Mouse (Mus musculus): ENCODE measurements around the gene Gm10719. TPM values are rescaled to one million over a fixed set of nuclear protein-coding genes. Genes with fewer than 3 reads are reported as not detected.
"Not testable (repeated sequence)": the region's sequence is repeated elsewhere in the genome, so short reads cannot be mapped to it uniquely, and the experiment has no call there.

Gm10719 gene
- polyA plus RNA-seq, 1 experiment from 2014 or later: not detected

- 73% methylated on average over 9 of the region's 9 CpGs for WGBS
- not testable (repeated sequence) for H3K27ac ChIP-seq (replicated peaks; ENCODE audit: low read depth, low read length); H3K4me1 ChIP-seq (ENCODE audit: control insufficient read depth, insufficient read depth, low read length); H3K36me3 ChIP-seq (replicated peaks; ENCODE audit: control insufficient read depth, insufficient read depth, low read depth, low read length); H3K4me2 ChIP-seq (ENCODE audit: low read depth, low read length); H3K4me3 ChIP-seq (ENCODE audit: low read depth, low read length); ATAC-seq (replicated peaks; ENCODE audit: insufficient number of reproducible peaks, low FRiP score, low TSS enrichment, low read depth); H3K9me3 ChIP-seq (replicated peaks; ENCODE audit: control insufficient read depth, low read length); H3K27me3 ChIP-seq (ENCODE audit: control insufficient read depth, insufficient read depth, low read length); H3K9ac ChIP-seq (replicated peaks; ENCODE audit: low read length)
- DNase-seq (ENCODE audit: low spot score): peak; percentile 68
These were observed 10.0 kb downstream of the Gm10719 start for GRCm38 (mm10) chr9:3027200-3027599.

GRCm38 (mm10) chr9:3029276-3030000, 12.2 kb downstream of the Gm10719 start:
- not testable (repeated sequence) for H3K4me1 ChIP-seq (ENCODE audit: control insufficient read depth, insufficient read depth, low read length); H3K9me3 ChIP-seq (replicated peaks; ENCODE audit: control insufficient read depth, low read length); ATAC-seq (replicated peaks; ENCODE audit: insufficient number of reproducible peaks, low FRiP score, low TSS enrichment, low read depth); H3K9ac ChIP-seq (replicated peaks; ENCODE audit: low read length); H3K27ac ChIP-seq (replicated peaks; ENCODE audit: low read depth, low read length); DNase-seq (ENCODE audit: low spot score); H3K4me3 ChIP-seq (ENCODE audit: low read depth, low read length); H3K36me3 ChIP-seq (replicated peaks; ENCODE audit: control insufficient read depth, insufficient read depth, low read depth, low read length); H3K4me2 ChIP-seq (ENCODE audit: low read depth, low read length); H3K27me3 ChIP-seq (ENCODE audit: control insufficient read depth, insufficient read depth, low read length)
- 64% methylated on average over 11 of the region's 16 CpGs for WGBS

GRCm38 (mm10) chr9:3030677-3031318, 13.6 kb downstream of the Gm10719 start:
- H3K27ac ChIP-seq (replicated peaks; ENCODE audit: low read depth, low read length); H3K36me3 ChIP-seq (replicated peaks; ENCODE audit: control insufficient read depth, insufficient read depth, low read depth, low read length); H3K4me1 ChIP-seq (ENCODE audit: control insufficient read depth, insufficient read depth, low read length); ATAC-seq (replicated peaks; ENCODE audit: insufficient number of reproducible peaks, low FRiP score, low TSS enrichment, low read depth); H3K27me3 ChIP-seq (ENCODE audit: control insufficient read depth, insufficient read depth, low read length); H3K9ac ChIP-seq (replicated peaks; ENCODE audit: low read length); H3K9me3 ChIP-seq (replicated peaks; ENCODE audit: control insufficient read depth, low read length); H3K4me3 ChIP-seq (ENCODE audit: low read depth, low read length); H3K4me2 ChIP-seq (ENCODE audit: low read depth, low read length): not testable (repeated sequence)
- DNase-seq (ENCODE audit: low spot score): peak; percentile 93
- 68% methylated on average over 2 of the region's 10 CpGs for WGBS

- H3K27ac ChIP-seq (replicated peaks; ENCODE audit: low read depth, low read length); H3K4me2 ChIP-seq (ENCODE audit: low read depth, low read length); H3K9me3 ChIP-seq (replicated peaks; ENCODE audit: control insufficient read depth, low read length); H3K4me3 ChIP-seq (ENCODE audit: low read depth, low read length); H3K4me1 ChIP-seq (ENCODE audit: control insufficient read depth, insufficient read depth, low read length); H3K36me3 ChIP-seq (replicated peaks; ENCODE audit: control insufficient read depth, insufficient read depth, low read depth, low read length); H3K9ac ChIP-seq (replicated peaks; ENCODE audit: low read length); H3K27me3 ChIP-seq (ENCODE audit: control insufficient read depth, insufficient read depth, low read length); ATAC-seq (replicated peaks; ENCODE audit: insufficient number of reproducible peaks, low FRiP score, low TSS enrichment, low read depth); DNase-seq (ENCODE audit: low spot score): not testable (repeated sequence)
- WGBS: no CpG with 5 or more reads among the region's 8 CpGs
These were observed 17.1 kb downstream of the Gm10719 start, which contains the start of gene Gm17535 for GRCm38 (mm10) chr9:3034299-3034698. Gene Gm17535, plus strand, starts transcription at chr9:3034599.

- not testable (repeated sequence) for H3K9ac ChIP-seq (replicated peaks; ENCODE audit: low read length); ATAC-seq (replicated peaks; ENCODE audit: insufficient number of reproducible peaks, low FRiP score, low TSS enrichment, low read depth); H3K4me1 ChIP-seq (ENCODE audit: control insufficient read depth, insufficient read depth, low read length); H3K27me3 ChIP-seq (ENCODE audit: control insufficient read depth, insufficient read depth, low read length); H3K9me3 ChIP-seq (replicated peaks; ENCODE audit: control insufficient read depth, low read length); DNase-seq (ENCODE audit: low spot score); H3K36me3 ChIP-seq (replicated peaks; ENCODE audit: control insufficient read depth, insufficient read depth, low read depth, low read length); H3K27ac ChIP-seq (replicated peaks; ENCODE audit: low read depth, low read length); H3K4me3 ChIP-seq (ENCODE audit: low read depth, low read length); H3K4me2 ChIP-seq (ENCODE audit: low read depth, low read length)
- WGBS: 70% methylated on average over 6 of the region's 8 CpGs
These were observed 19.4 kb downstream of the Gm10719 start, which contains the start of gene Gm10715 for GRCm38 (mm10) chr9:3036577-3036976. Gene Gm10715, plus strand, starts transcription at chr9:3036877.

GRCm38 (mm10) chr9:3038161-3038560, 21.0 kb downstream of the Gm10719 start:
- H3K4me3 ChIP-seq (ENCODE audit: low read depth, low read length); ATAC-seq (replicated peaks; ENCODE audit: insufficient number of reproducible peaks, low FRiP score, low TSS enrichment, low read depth); H3K9me3 ChIP-seq (replicated peaks; ENCODE audit: control insufficient read depth, low read length); H3K9ac ChIP-seq (replicated peaks; ENCODE audit: low read length); H3K27ac ChIP-seq (replicated peaks; ENCODE audit: low read depth, low read length); H3K36me3 ChIP-seq (replicated peaks; ENCODE audit: control insufficient read depth, insufficient read depth, low read depth, low read length); H3K27me3 ChIP-seq (ENCODE audit: control insufficient read depth, insufficient read depth, low read length); H3K4me1 ChIP-seq (ENCODE audit: control insufficient read depth, insufficient read depth, low read length); H3K4me2 ChIP-seq (ENCODE audit: low read depth, low read length): not testable (repeated sequence)
- WGBS: 63% methylated on average over 4 of the region's 4 CpGs
- DNase-seq (ENCODE audit: low spot score): peak; percentile 0

Small RNAs within 50 kb of the gene (microRNA-seq; reads per million reads assigned to microRNA genes)
- gene Mir101c (ENCODE audit: borderline number of aligned reads): not detected

Other genes with a start within 250 kb of the Gm10719 start
- not detected in 2 replicates for gene Gm10722, start 16.5 kb upstream of the Gm10719 start, polyA plus RNA-seq (2014; fragmentation: Nextera tagmentation; extraction: Ambion mirVana)
- not detected in 2 replicates for gene Gm11168, start 14.1 kb upstream of the Gm10719 start, polyA plus RNA-seq (2014; fragmentation: Nextera tagmentation; extraction: Ambion mirVana)
- gene Gm10721, start 4.3 kb upstream of the Gm10719 start, polyA plus RNA-seq (2014; fragmentation: Nextera tagmentation; extraction: Ambion mirVana): not detected in 2 replicates
- not detected in 2 replicates for gene Gm10720, start 1.8 kb upstream of the Gm10719 start, polyA plus RNA-seq (2014; fragmentation: Nextera tagmentation; extraction: Ambion mirVana)
- gene Gm10718, start 6.1 kb downstream of the Gm10719 start, polyA plus RNA-seq (2014; fragmentation: Nextera tagmentation; extraction: Ambion mirVana): not detected in 2 replicates
- not detected in 2 replicates for gene Gm10717, start 8.0 kb downstream of the Gm10719 start, polyA plus RNA-seq (2014; fragmentation: Nextera tagmentation; extraction: Ambion mirVana)
- not detected in 2 replicates for gene Gm17535, start 17.2 kb downstream of the Gm10719 start, polyA plus RNA-seq (2014; fragmentation: Nextera tagmentation; extraction: Ambion mirVana)
- not detected in 2 replicates for gene Gm10715, start 19.5 kb downstream of the Gm10719 start, polyA plus RNA-seq (2014; fragmentation: Nextera tagmentation; extraction: Ambion mirVana)